Mouse (Mus musculus): Measurements from ENCODE around the gene Trub1.

DNA sequence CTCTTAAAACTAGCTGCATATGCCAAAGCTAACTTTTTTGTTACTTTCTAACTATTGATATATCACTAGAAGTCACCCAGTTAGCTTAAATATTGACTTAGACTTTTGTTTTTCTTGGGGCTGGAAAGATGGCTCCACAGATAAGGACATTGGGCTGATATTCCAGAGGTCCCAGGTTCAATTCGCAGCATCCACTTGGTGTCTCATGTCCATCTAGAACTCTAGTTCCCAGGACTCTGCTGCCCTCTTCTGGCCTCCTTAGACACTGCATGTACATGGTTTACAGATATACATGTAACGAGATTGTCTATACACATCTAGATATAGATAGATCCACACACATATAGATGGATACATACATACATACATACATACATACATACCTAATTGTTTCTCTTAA is 4.4 kb downstream of the Trub1 start:
- TF ChIP-seq POLR2A (IDR thresholded peaks at IDR 0.05; ENCODE audit: insufficient read length, low read depth) (no peak), E2F4 (IDR thresholded peaks at IDR 0.05; ENCODE audit: insufficient read depth) (no peak), MYOD1 (IDR thresholded peaks at IDR 0.05; ENCODE audit: control insufficient read depth in 1 of 3, insufficient read length in 2 of 3, low read depth in 2 of 3) (no peak)
